Mouse (Mus musculus) brain, embryonic 14.5 days (tissue): ENCODE data around the gene Cnr2.
A peak's percentile ranks its signal among the peaks of the same experiment; 100 is the strongest.
"Not testable (repeated sequence)": the region's sequence is repeated elsewhere in the genome, so short reads cannot be mapped to it uniquely, and the experiment has no call there.

Source experiments
- CTCF ChIP-seq: fragments of 200-500 bp; IDR thresholded peaks from 2 replicates; pipeline ENCODE4 v1.5.1; 2012; ENCODE audit warnings: inconsistent platforms, mild to moderate bottlenecking, moderate library complexity, borderline replicate concordance; ENCODE audit not compliant: insufficient read depth, insufficient read length; ENCODE audit errors: extremely low read depth
- POLR2A ChIP-seq: fragments of 200-500 bp; IDR thresholded peaks from 2 replicates; pipeline ENCODE4 v1.6.1; 2012; ENCODE audit warnings: mild to moderate bottlenecking, inconsistent platforms, borderline replicate concordance; ENCODE audit not compliant: poor library complexity, insufficient read depth, insufficient read length, severe bottlenecking; ENCODE audit errors: extremely low read depth

- TF ChIP-seq CTCF: peak; percentile 34; the same call in 1 of the 2 replicates
- TF ChIP-seq POLR2A: not testable (repeated sequence)
These were observed 45.8 kb downstream of the Cnr2 start for GRCm38 (mm10) chr4:135941026-135941425.
